Mouse (Mus musculus): ENCODE data around the gene Bpifa2. TPM values are rescaled to one million over a fixed set of nuclear protein-coding genes. Genes with fewer than 3 reads are reported as not detected.

Gene Bpifa2
- polyA plus RNA-seq (2012; rRNA removed): not detected in 2 replicates

- TF ChIP-seq CTCF (IDR thresholded peaks at IDR 0.05; ENCODE audit: extremely low read depth, insufficient read depth, low read length): no peak
- no peak for TF ChIP-seq POLR2A (IDR thresholded peaks at IDR 0.05; ENCODE audit: extremely low read depth, insufficient read depth, low read length)
- Histone ChIP-seq H3K4me3 (ENCODE audit: insufficient read depth, low read length) (no peak within 1 kb of the TSS), H3K27ac (ENCODE audit: insufficient read depth, low read length) (no peak within 1 kb of the TSS), H3K4me1 (ENCODE audit: control insufficient read depth, insufficient read depth, low read length) (no peaks in the 10 kb centered on the region)
These were observed at the start of gene Bpifa2 for GRCm38 (mm10) chr2:154007965-154008364. TSS of gene Bpifa2 (plus strand) at chr2:154008265.

- no peak for TF ChIP-seq POLR2A (IDR thresholded peaks at IDR 0.05; ENCODE audit: extremely low read depth, insufficient read depth, low read length)
- no peak for TF ChIP-seq CTCF (IDR thresholded peaks at IDR 0.05; ENCODE audit: extremely low read depth, insufficient read depth, low read length)
- Histone ChIP-seq H3K4me1 (ENCODE audit: control insufficient read depth, insufficient read depth, low read length) (peaks cover 9% of the 10 kb centered on the region), H3K4me3 (ENCODE audit: insufficient read depth, low read length) (no peak overlapping the region), H3K27ac (ENCODE audit: insufficient read depth, low read length) (no peak overlapping the region)
These were observed 45.2 kb upstream of the Bpifa2 start for GRCm38 (mm10) chr2:153962821-153963331.

DNA sequence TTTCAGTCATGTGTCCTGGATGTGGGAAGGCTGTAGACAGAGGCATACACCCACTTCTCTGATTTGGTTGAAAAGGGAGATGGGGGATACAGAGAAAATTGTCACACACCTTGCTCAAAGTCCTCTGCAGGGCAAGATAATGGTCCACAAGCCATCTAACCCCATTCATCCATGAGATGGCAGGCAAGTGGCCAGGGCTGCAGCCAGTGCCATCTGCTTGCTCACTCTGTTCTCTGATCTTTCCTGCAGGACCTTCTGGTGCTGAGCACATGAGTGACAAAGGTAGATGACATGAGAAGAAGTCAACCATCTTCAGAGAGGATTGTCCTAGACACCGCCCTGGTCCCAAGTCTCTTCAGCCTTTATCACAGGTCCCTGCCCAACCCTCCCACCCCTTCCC is 44.7 kb upstream of the Bpifa2 start:
- H3K27ac ChIP-seq (ENCODE audit: insufficient read depth, low read length): no peak overlapping the region
- H3K4me1 ChIP-seq (ENCODE audit: control insufficient read depth, insufficient read depth, low read length): peaks cover 9% of the 10 kb centered on the region
- no peak for TF ChIP-seq CTCF (IDR thresholded peaks at IDR 0.05; ENCODE audit: extremely low read depth, insufficient read depth, low read length)
- no peak for TF ChIP-seq POLR2A (IDR thresholded peaks at IDR 0.05; ENCODE audit: extremely low read depth, insufficient read depth, low read length)
- H3K4me3 ChIP-seq (ENCODE audit: insufficient read depth, low read length): no peak overlapping the region

DNA sequence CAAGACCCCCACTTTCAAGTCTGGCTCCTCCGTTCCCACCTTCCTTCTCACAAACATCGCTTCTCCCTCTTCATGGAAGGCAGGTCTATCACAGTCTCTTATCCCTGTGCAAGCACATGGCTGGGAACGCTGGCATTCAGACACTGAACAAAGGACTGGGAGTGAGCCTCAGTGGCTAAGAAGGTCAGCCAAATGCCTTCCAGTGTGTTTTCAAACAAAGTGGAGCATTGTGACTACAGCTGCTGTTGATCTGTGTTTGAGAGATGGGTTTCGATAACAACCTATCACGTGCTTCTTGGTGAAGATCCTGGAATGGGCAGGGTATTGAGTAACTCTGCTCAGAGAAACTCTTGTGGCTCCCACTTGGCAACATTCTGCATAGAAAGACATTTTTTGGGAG is 37.8 kb upstream of the Bpifa2 start:
- no peak overlapping the region for H3K4me3 ChIP-seq (ENCODE audit: insufficient read depth, low read length)
- no peak for TF ChIP-seq CTCF (IDR thresholded peaks at IDR 0.05; ENCODE audit: extremely low read depth, insufficient read depth, low read length)
- TF ChIP-seq POLR2A (IDR thresholded peaks at IDR 0.05; ENCODE audit: extremely low read depth, insufficient read depth, low read length): no peak
- no peaks in the 10 kb centered on the region for H3K4me1 ChIP-seq (ENCODE audit: control insufficient read depth, insufficient read depth, low read length)
- H3K27ac ChIP-seq (ENCODE audit: insufficient read depth, low read length): no peak overlapping the region

DNA sequence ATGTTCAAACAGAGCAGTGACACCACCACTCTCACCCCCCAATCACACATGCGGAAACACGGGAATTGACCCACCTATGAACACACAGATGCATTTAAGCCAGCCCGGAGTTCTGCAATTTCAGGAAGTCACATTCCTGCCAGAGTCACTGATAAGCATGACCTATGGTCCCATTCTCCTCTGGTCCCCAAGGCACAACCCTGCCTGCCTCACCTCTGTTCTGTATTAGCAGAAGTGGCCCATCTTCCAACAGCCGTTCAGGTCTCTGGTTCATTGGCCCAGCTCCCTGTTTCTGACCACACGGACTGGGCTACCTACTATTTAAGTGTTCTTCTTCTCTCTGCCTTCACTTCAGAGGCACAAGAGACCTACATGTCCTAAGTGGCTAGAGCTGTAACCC is 33.5 kb upstream of the Bpifa2 start, which contains the start of gene Bpifa6:
Bpifa6 (plus strand) TSS at position 364 of the 400 bp plus-strand sequence.
- no peak within 1 kb of the TSS for H3K4me3 ChIP-seq (ENCODE audit: insufficient read depth, low read length)
- no peak within 1 kb of the TSS for H3K27ac ChIP-seq (ENCODE audit: insufficient read depth, low read length)
- no peaks in the 10 kb centered on the region for H3K4me1 ChIP-seq (ENCODE audit: control insufficient read depth, insufficient read depth, low read length)
- TF ChIP-seq CTCF (IDR thresholded peaks at IDR 0.05; ENCODE audit: extremely low read depth, insufficient read depth, low read length) (no peak), POLR2A (IDR thresholded peaks at IDR 0.05; ENCODE audit: extremely low read depth, insufficient read depth, low read length) (no peak)

- no peaks in the 10 kb centered on the region for H3K4me1 ChIP-seq (ENCODE audit: control insufficient read depth, insufficient read depth, low read length)
- no peak overlapping the region for H3K4me3 ChIP-seq (ENCODE audit: insufficient read depth, low read length)
- TF ChIP-seq POLR2A (IDR thresholded peaks at IDR 0.05; ENCODE audit: extremely low read depth, insufficient read depth, low read length) (no peak), CTCF (IDR thresholded peaks at IDR 0.05; ENCODE audit: extremely low read depth, insufficient read depth, low read length) (peak; percentile 91)
- H3K27ac ChIP-seq (ENCODE audit: insufficient read depth, low read length): no peak overlapping the region
These were observed 12.3 kb upstream of the Bpifa2 start for GRCm38 (mm10) chr2:153995770-153996169.

GRCm38 (mm10) chr2:154000501-154000900 is 7.6 kb upstream of the Bpifa2 start:
- TF ChIP-seq CTCF (IDR thresholded peaks at IDR 0.05; ENCODE audit: extremely low read depth, insufficient read depth, low read length) (no peak), POLR2A (IDR thresholded peaks at IDR 0.05; ENCODE audit: extremely low read depth, insufficient read depth, low read length) (no peak)
- no peaks in the 10 kb centered on the region for H3K4me1 ChIP-seq (ENCODE audit: control insufficient read depth, insufficient read depth, low read length)
- no peak overlapping the region for H3K27ac ChIP-seq (ENCODE audit: insufficient read depth, low read length)
- H3K4me3 ChIP-seq (ENCODE audit: insufficient read depth, low read length): no peak overlapping the region

DNA sequence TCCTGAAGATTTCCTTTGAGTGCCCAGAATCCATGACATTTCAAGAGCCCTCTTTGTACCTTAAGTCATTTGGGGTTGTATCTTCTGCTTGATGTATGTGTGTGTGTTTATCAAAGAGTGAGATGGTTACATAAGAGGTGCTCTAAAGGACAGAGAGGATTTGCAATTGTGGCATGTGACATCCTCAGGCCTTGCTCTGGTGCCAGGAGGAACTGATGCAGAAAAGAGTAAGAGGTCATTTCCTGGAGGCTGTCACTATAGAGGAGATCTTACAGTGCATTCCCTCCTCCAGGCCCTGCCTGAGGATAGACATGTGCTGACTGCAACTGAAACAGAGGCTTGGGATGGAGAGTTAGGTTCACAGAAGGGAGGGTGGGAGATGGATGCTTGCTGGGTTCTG is 7.0 kb upstream of the Bpifa2 start:
- no peak for TF ChIP-seq CTCF (IDR thresholded peaks at IDR 0.05; ENCODE audit: extremely low read depth, insufficient read depth, low read length)
- TF ChIP-seq POLR2A (IDR thresholded peaks at IDR 0.05; ENCODE audit: extremely low read depth, insufficient read depth, low read length): no peak
- Histone ChIP-seq H3K4me1 (ENCODE audit: control insufficient read depth, insufficient read depth, low read length) (no peaks in the 10 kb centered on the region), H3K27ac (ENCODE audit: insufficient read depth, low read length) (no peak overlapping the region), H3K4me3 (ENCODE audit: insufficient read depth, low read length) (no peak overlapping the region)

DNA sequence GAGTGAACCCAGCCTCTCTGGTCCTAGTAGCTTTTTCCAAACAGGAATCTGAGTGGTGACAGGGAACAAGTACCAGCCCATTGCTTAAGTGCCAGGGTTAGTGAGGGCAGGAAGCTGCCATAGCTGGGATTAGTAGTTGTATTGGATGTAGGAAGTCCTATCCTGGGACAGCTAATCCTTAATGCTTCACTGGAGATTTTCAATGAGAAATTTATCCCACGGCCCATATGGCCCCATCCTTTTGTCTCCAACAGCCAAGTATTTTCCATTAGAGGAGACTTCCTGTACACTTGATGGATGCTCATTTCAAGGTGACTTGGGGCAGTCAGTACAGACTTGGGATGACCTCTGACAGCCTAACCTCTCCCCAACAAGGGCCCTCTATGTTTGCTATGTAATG is 3.6 kb upstream of the Bpifa2 start:
- Histone ChIP-seq H3K27ac (ENCODE audit: insufficient read depth, low read length) (no peak overlapping the region), H3K4me1 (ENCODE audit: control insufficient read depth, insufficient read depth, low read length) (no peaks in the 10 kb centered on the region), H3K4me3 (ENCODE audit: insufficient read depth, low read length) (no peak overlapping the region)
- TF ChIP-seq CTCF (IDR thresholded peaks at IDR 0.05; ENCODE audit: extremely low read depth, insufficient read depth, low read length) (no peak), POLR2A (IDR thresholded peaks at IDR 0.05; ENCODE audit: extremely low read depth, insufficient read depth, low read length) (no peak)

DNA sequence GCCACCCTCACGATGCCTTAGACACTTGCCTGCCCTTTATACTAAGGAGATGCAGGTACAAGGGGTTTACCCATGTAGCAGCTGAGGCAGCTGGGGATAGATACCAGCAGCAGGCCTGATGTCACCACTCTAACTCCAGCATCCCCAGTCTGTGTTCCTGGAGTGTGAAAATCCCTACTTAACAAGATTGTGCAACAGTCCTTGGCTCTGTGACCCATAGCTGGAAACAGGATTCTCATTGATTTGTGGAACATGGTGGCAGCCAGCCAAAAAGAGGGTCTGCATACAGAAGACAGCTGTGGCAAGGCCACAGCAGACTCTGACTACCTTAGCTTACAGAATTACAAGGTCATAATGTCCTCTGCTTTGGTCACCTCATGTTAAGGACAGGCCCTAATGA is 3.0 kb upstream of the Bpifa2 start:
- TF ChIP-seq CTCF (IDR thresholded peaks at IDR 0.05; ENCODE audit: extremely low read depth, insufficient read depth, low read length) (no peak), POLR2A (IDR thresholded peaks at IDR 0.05; ENCODE audit: extremely low read depth, insufficient read depth, low read length) (no peak)
- H3K27ac ChIP-seq (ENCODE audit: insufficient read depth, low read length): no peak overlapping the region
- H3K4me3 ChIP-seq (ENCODE audit: insufficient read depth, low read length): no peak overlapping the region
- no peaks in the 10 kb centered on the region for H3K4me1 ChIP-seq (ENCODE audit: control insufficient read depth, insufficient read depth, low read length)
